Mouse (Mus musculus) stomach, postnatal 0 days (tissue): ENCODE measurements around the gene Hist1h3c.
"Not testable (repeated sequence)": the region's sequence is repeated elsewhere in the genome, so short reads cannot be mapped to it uniquely, and the experiment has no call there.

Experiments
- CTCF ChIP-seq: IDR thresholded peaks from 2 replicates; pipeline ENCODE4 v1.5.1; 2016; ENCODE audit warnings: antibody characterized with exemption, low read depth, mild to moderate bottlenecking, moderate library complexity
- EP300 ChIP-seq: optimal IDR thresholded peaks from 2 replicates; pipeline ENCODE3; 2016; ENCODE audit warnings: antibody characterized with exemption

DNA sequence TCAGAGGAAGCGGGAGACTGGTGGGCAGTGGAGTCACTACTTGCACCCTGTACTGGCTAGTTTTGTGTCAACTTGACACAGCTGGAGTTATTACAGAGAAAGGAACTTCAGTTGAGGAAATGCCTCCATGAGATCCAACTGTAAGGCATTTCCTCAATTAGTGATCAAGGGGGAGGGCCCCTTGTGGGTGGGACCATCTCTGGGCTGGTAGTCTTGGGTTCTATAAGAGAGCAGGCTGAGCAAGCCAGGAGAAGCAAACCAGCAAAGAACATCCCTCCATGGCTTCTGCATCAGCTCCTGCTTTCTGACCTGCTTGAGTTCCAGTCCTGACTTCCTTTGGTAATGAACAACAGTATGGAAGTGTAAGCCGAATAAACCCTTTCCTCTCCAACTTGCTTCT is 42.6 kb downstream of the Hist1h3c start:
- TF ChIP-seq CTCF, EP300: not testable (repeated sequence)
